Mouse (Mus musculus) kidney, postnatal 14 days (tissue): ENCODE measurements at regions not wholly inside any gene's neighbourhood (a gene's known extent, or its start where the extent isn't known, plus 50 kb on each side); places are given as distances from the start of the nearest gene placed in this dataset.
A peak's percentile ranks its signal among the peaks of the same experiment; 100 is the strongest.
"Not testable (repeated sequence)": the region's sequence is repeated elsewhere in the genome, so short reads cannot be mapped to it uniquely, and the experiment has no call there.

Experiments used
- DNase-seq: peaks from one replicate; pipeline ENCODE4 v3.0.0; 2022; ENCODE audit warnings: mixed read lengths

DNA sequence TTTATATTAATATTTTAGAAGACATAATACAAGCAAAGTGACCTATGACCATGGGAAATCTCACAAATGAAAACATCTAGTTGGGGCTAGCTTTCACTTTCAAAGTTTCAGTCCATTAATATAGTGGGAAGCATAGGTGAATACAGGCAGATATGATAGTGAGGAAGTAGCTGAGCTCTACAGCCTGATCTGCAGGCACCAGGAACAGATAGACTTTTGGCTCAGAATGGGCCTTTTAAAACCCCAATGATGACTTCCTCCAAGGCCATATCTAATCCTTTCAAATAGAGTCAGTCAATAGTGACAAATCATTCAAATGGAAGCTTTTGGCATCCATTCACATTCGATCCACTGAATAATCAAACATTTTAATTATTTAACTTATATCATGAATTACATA, 581.6 kb upstream of the Pcdh17 start:
- no peak for DNase-seq

DNA sequence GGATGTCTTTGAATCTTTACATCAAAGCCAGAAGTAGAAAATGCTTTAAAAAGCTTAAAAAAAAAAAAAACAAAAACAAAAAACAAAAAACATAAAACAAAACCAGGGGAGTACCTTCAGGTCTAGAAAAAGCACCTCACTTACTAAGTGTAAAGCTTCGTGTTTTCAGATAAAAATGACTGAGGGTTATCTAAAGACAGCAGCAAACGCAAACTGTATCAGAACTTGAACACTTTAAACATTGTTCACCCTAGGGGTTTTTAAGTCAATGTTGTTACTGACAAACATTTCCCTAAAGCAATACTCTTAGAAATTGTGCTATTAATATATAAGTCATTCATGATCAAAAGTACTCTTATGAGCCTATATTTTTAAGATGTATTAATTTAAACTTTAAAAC, 580.7 kb upstream of the Pcdh17 start:
- DNase-seq = no peak

DNA sequence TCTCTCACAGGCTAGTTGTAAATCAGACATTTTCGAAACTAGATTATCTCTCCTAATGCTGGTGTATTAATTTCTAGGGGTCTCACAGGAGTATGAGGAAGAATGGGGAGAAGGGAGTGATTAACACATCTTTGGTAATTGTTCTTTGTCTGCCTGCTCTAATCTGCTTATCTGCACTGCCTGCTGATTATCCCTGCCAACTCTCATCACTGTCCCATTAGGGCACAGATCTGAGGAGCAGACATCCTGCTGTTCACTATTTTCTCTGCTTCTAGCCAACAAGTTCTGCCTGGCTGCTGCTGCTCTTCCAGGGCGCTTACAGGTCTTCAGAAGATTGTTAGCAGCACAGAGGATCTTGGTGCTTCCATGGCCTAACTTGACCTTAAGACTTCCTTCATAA, 557.0 kb upstream of the Pcdh17 start:
- DNase-seq = no peak

DNA sequence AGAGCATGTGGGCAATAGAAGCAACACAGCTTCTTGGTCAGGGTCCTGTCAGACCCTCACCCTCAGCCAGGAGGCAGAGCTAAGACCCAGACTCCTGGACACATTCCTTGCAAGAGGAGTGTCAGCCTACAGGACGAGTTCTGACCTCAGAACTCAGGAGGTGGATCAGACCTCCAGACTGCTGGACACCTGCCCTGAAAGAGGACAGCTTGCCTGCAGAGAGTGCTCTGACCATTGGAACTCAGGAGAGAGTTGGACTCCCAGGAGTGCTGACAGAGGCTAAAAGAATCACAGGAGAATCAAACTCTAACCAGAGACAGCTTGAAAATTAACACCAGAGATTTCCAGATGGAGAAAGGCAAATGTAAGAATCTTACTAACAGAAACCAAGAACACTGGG, 542.7 kb upstream of the Pcdh17 start:
- not testable (repeated sequence) for DNase-seq

DNA sequence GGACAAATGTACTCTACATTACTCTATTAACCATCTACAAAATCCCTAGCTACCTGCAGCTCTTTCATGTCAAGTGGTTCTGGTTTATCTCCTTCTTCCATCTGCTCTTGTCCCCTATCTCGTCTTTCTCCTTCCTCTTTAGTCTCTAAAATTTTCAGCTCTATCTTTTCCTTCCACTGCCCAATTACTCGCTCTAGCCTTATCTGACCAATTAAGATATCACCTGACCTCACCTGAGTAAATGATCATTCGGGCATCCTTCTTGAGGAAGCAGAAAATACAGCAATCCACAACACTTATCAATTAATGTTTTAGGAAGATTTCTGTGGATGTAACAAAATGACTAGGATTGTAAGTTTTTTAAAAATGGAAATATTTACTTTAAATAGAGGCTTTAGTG, 500.3 kb upstream of the Pcdh17 start:
- DNase-seq = no peak

DNA sequence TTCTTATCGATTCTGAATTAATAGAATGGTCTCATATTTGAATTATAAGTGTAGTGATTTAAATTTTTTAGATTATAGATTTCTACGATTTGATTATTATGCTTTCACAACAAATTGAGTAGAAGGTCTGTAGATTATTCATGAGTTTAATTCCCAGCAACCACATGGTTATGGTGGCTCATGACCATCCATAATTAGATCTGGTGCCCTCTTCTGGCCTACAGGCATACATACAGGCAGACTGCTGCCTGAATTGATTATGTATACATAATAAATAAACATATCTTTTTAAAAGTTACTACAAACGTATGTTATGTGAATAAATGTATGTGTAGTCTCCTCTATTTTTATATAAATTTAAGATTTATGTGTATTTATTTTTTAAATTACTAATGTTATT, 499.2 kb upstream of the Pcdh17 start:
- DNase-seq = no peak

DNA sequence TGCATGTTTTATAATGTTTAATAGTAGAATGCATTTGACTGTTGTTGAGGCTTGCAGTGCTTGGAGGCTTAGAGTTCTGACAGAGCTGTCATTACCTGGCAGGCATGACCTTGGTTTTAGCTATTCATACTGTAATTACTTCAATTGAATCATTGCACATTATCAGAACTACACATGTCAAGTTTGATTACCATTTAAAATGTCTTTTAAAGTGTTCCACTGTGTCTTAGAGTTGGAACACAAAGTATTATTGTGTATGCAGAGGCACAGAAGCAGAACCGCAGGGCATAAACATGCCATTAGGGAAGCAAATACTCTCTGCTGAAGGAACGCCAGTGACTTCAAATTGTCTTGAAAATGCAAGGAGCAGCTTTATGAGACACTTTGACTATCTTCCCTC, 493.7 kb upstream of the Pcdh17 start:
- no peak for DNase-seq

DNA sequence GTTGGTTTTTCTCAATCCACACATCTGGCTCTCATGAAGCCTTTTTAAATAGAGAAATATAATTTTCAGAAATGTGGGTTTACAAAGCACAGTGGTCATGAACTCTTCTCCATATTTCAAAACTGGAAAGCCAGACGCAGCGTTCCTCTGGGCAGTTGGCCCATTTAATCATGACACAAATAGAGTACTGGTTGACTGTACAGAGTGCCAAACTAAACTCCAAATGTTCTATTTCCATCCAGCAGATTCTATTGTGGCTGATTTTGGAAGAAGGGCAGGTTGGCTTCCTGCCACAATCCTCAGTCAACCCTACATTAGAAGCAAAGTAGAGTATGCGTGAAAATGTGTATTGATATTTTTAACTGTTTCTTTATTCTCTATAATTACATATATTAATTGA, 484.3 kb upstream of the Pcdh17 start:
- DNase-seq = peak; percentile 37

DNA sequence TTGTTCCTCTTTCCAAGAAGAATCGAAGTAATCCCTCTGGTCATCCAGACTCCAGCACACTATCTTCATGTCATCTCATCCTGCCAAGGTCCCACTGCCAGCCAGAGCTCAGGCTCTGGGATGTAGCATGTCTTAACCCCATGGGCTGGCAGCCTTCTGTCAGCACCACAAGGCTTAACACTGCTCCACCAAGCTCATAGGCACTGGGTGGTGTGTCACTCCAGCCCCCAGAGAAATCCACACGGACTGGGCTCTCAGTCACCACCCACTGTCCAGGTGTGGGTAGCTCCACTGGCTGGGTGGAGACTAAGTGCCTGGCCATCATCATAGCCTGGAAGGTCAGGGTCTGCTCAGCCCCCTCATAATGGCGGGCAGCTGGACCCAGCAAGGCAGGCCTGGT, 459.8 kb upstream of the Pcdh17 start:
- no peak for DNase-seq
